Mouse (Mus musculus): Measurements from ENCODE around the gene Fmnl3.

DNA sequence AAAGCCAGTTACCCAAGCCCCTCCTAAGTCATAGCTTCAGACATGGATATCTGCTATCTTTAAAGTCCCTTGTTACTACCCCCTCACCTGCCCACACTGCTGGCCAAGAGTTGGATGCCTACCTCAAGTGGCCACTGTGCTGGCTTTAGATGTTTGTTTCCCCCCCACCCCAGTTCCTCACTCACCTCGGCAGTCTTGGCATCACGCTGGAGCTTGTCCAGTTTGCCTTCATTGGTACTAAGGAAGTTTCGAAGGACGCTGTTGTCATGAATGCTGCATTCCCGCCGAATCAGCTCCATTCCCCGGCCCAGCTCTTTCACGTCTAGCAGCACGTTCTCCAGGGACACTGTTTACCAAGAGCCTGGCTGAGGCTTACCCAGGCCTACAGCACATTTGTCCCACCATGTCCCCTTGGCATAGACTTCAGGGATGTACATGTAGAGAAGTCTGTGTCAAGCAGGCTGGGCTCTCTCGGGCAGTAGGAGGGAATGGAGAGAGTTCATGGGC is 50.1 kb downstream of the Fmnl3 start:
- TF ChIP-seq CTCF (conservative IDR thresholded peaks at IDR 0.05; ENCODE audit: insufficient read depth, insufficient read length, low read depth, low read length) (no peak), POLR2A (IDR thresholded peaks at IDR 0.05; ENCODE audit: low read depth, low read length) (no peak)
